Mouse (Mus musculus): ENCODE results near the gene Gm21983. TPM values are rescaled to one million over a fixed set of nuclear protein-coding genes. Genes with fewer than 3 reads are reported as not detected.
A peak's percentile ranks its signal among the peaks of the same experiment; 100 is the strongest.

The Gm21983 gene
- polyA plus RNA-seq, 1 experiment, result not detected

- no peak for DNase-seq
- no peak overlapping the region for H3K27ac ChIP-seq (ENCODE audit: insufficient read depth, low read length)
- no peak for TF ChIP-seq POLR2A (IDR thresholded peaks at IDR 0.05; ENCODE audit: borderline replicate concordance, insufficient read depth, low read length)
- 7% methylated on average over 1 of the region's 1 CpGs for WGBS
- no peak overlapping the region for H3K4me3 ChIP-seq (replicated peaks; ENCODE audit: insufficient read depth, low read depth, low read length)
- no peaks in the 10 kb centered on the region for H3K4me1 ChIP-seq (ENCODE audit: control insufficient read depth, insufficient read depth, low read length)
- H3K27me3 ChIP-seq (ENCODE audit: control insufficient read depth, insufficient read depth, low read length), result no peaks in the 10 kb centered on the region
Measured at GRCm38 (mm10) chr7:27182498-27182897, 1.6 kb upstream of the Gm21983 start.

- Histone ChIP-seq H3K4me1 (ENCODE audit: control insufficient read depth, insufficient read depth, low read length) (no peaks in the 10 kb centered on the region), H3K27me3 (ENCODE audit: control insufficient read depth, insufficient read depth, low read length) (no peaks in the 10 kb centered on the region), H3K27ac (ENCODE audit: insufficient read depth, low read length) (no peak overlapping the region), H3K4me3 (replicated peaks; ENCODE audit: insufficient read depth, low read depth, low read length) (no peak overlapping the region)
- DNase-seq, result peak in 1 of 2 experiments; percentile 34
- 25% methylated on average over 5 of the region's 5 CpGs for WGBS
- no peak for TF ChIP-seq POLR2A (IDR thresholded peaks at IDR 0.05; ENCODE audit: borderline replicate concordance, insufficient read depth, low read length)
- TF ChIP-seq CTCF (IDR thresholded peaks at IDR 0.05; ENCODE audit: borderline replicate concordance, insufficient read depth, low read depth, low read length), result no peak
Measured at GRCm38 (mm10) chr7:27180036-27180435, 850 bp downstream of the Gm21983 start.

DNA sequence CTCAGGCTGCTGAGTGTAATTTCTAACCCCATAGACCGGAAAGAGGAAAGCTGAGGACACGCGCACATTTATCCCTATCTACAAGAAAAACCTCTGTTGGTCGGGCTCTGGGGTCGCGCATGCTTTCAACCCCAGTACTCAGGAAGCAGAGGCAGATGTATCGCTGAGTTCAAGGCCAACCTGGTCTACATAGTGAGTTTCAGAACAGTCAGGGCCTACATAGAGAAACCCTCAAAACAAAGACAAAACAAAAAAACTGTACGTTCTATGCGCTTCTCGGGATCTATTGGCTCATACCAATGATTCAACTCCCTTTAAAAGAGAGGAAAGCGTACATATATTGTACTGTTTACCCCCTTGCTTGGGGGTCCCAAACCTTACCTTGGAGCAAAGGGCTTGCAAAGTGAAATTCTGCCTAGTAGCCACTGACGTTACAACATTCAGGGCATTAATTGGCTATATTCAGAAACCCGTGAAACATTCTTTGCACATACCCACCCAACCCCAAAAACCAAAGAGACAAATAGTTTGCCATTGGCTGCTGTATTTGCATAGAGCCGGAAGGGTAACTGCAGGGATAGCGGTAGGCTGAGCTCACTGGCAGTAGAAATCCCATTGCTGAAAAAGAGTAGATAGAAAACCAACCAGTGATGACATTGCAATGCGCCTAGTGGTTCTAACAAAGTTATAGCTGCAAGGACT, 1.5 kb downstream of the Gm21983 start:
- Histone ChIP-seq H3K4me1 (ENCODE audit: control insufficient read depth, insufficient read depth, low read length) (no peaks in the 10 kb centered on the region), H3K4me3 (replicated peaks; ENCODE audit: insufficient read depth, low read depth, low read length) (peak overlapping the region; percentile 55), H3K27me3 (ENCODE audit: control insufficient read depth, insufficient read depth, low read length) (no peaks in the 10 kb centered on the region), H3K27ac (ENCODE audit: insufficient read depth, low read length) (peak overlapping the region; percentile 53; the same call in 1 of the 2 replicates)
- TF ChIP-seq POLR2A (IDR thresholded peaks at IDR 0.05; ENCODE audit: borderline replicate concordance, insufficient read depth, low read length) (0 out of 2 replicates have a peak, but pooled peaks have one; percentile 59), CTCF (IDR thresholded peaks at IDR 0.05; ENCODE audit: borderline replicate concordance, insufficient read depth, low read depth, low read length) (no peak)
- DNase-seq, result no peak
- 42% methylated on average over 16 of the region's 16 CpGs for WGBS

- TF ChIP-seq CTCF (IDR thresholded peaks at IDR 0.05; ENCODE audit: borderline replicate concordance, insufficient read depth, low read depth, low read length) (peak; percentile 54; the same call in 1 of the 2 replicates), POLR2A (IDR thresholded peaks at IDR 0.05; ENCODE audit: borderline replicate concordance, insufficient read depth, low read length) (no peak; the same call in 1 of the 2 replicates)
- DNase-seq, result peak; percentile 100
- WGBS, result under 1% methylated on average over 53 of the region's 53 CpGs
- H3K27ac ChIP-seq (ENCODE audit: insufficient read depth, low read length), result peak within 1 kb of the TSS; percentile 55
- peak within 1 kb of the TSS; percentile 79 for H3K4me3 ChIP-seq (replicated peaks; ENCODE audit: insufficient read depth, low read depth, low read length)
- no peaks in the 10 kb centered on the region for H3K27me3 ChIP-seq (ENCODE audit: control insufficient read depth, insufficient read depth, low read length)
- H3K4me1 ChIP-seq (ENCODE audit: control insufficient read depth, insufficient read depth, low read length), result no peaks in the 10 kb centered on the region
Measured at GRCm38 (mm10) chr7:27178324-27179216, 2.3 kb downstream of the Gm21983 start, which contains the start of gene Rab4b. Rab4b (minus strand) TSS chr7:27178896.

- H3K27me3 ChIP-seq (ENCODE audit: control insufficient read depth, insufficient read depth, low read length), result no peaks in the 10 kb centered on the region
- DNase-seq, result no peak
- no peak for TF ChIP-seq POLR2A (IDR thresholded peaks at IDR 0.05; ENCODE audit: borderline replicate concordance, insufficient read depth, low read length)
- no peak for TF ChIP-seq CTCF (IDR thresholded peaks at IDR 0.05; ENCODE audit: borderline replicate concordance, insufficient read depth, low read depth, low read length)
Measured at GRCm38 (mm10) chr7:27177942-27178323, 3.0 kb downstream of the Gm21983 start.

DNA sequence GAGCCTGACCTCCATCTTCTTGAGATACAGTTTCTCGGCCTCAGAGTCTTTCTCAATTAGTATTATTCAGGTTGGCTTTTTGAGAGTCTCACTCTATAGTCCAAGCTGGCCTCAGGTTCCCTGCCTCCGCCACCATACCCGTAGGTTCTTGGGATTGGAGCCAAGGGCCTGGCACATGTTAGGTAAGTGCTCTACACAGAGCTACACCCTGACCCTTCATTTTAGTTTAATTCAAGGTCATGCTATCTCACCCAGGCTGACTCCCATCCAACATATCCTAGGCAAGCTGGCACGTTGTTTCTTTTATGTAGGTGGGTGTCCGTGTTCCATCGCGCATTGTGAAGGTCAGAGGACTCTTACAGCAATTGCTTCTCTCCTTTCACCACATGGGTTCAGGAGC, 6.0 kb downstream of the Gm21983 start:
- no peak for DNase-seq
- Histone ChIP-seq H3K4me3 (replicated peaks; ENCODE audit: insufficient read depth, low read depth, low read length) (no peak overlapping the region), H3K27me3 (ENCODE audit: control insufficient read depth, insufficient read depth, low read length) (no peaks in the 10 kb centered on the region), H3K27ac (ENCODE audit: insufficient read depth, low read length) (no peak overlapping the region), H3K4me1 (ENCODE audit: control insufficient read depth, insufficient read depth, low read length) (no peaks in the 10 kb centered on the region)
- TF ChIP-seq POLR2A (IDR thresholded peaks at IDR 0.05; ENCODE audit: borderline replicate concordance, insufficient read depth, low read length) (no peak), CTCF (IDR thresholded peaks at IDR 0.05; ENCODE audit: borderline replicate concordance, insufficient read depth, low read depth, low read length) (no peak)
- 78% methylated on average over 7 of the region's 7 CpGs for WGBS

More at GRCm38 (mm10) chr7:27177942-27178323, 3.0 kb downstream of the Gm21983 start:
- Histone ChIP-seq H3K4me3 (replicated peaks; ENCODE audit: insufficient read depth, low read depth, low read length) (peak overlapping the region; percentile 79), H3K27ac (ENCODE audit: insufficient read depth, low read length) (peak overlapping the region; percentile 55; the same call in 1 of the 2 replicates), H3K4me1 (ENCODE audit: control insufficient read depth, insufficient read depth, low read length) (no peaks in the 10 kb centered on the region)
- WGBS, result 12% methylated on average over 4 of the region's 4 CpGs

GRCm38 (mm10) chr7:27174496-27174895, 6.4 kb downstream of the Gm21983 start:
- 94% methylated on average over 15 of the region's 15 CpGs for WGBS
- no peak for DNase-seq
- Histone ChIP-seq H3K27ac (ENCODE audit: insufficient read depth, low read length) (no peak overlapping the region), H3K27me3 (ENCODE audit: control insufficient read depth, insufficient read depth, low read length) (no peaks in the 10 kb centered on the region), H3K4me3 (replicated peaks; ENCODE audit: insufficient read depth, low read depth, low read length) (no peak overlapping the region), H3K4me1 (ENCODE audit: control insufficient read depth, insufficient read depth, low read length) (no peaks in the 10 kb centered on the region)
- TF ChIP-seq POLR2A (IDR thresholded peaks at IDR 0.05; ENCODE audit: borderline replicate concordance, insufficient read depth, low read length) (no peak), CTCF (IDR thresholded peaks at IDR 0.05; ENCODE audit: borderline replicate concordance, insufficient read depth, low read depth, low read length) (no peak)

Measured in cerebellum, adult 2 months (tissue).